Mouse (Mus musculus) frontal cortex, postnatal 25 days (tissue): Measurements from ENCODE around the gene Smg6.

ENCODE experiments used
- DNase-seq, 2 experiments: peaks; one replicate each; pipeline ENCODE4 v3.0.0; 2022; ENCODE audit warnings: low spot score in 2 of 2

Smg6 gene

DNA sequence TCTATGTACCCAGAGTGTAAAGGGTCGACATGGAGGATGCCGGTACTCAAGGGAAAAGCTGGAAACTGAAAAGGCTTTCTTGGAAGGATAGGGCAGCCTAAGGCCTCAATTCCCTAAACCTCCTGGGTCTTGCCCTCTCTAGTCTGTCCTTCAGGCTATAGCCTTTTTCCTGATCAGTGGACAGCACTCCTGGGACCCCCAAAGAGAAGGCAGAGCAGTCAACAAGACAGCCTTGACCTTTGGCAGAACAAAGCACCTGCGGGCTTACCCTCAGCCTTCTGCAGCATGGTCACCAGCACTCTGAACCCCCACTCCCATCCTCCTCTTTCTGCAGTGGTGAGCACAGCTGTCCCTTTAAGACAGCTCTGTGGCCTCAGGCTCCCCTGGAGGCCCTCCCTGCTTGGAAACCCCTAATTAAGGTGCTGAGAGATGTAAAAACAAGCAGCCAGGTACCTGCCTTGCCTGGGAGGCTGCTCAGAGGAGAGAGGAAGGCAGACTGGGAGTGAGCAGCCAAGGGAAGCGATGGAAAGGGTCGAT lies 265.4 kb downstream of the Smg6 start, which contains the start of gene Dph1:
Gene Dph1 (minus strand): TSS at position 337 of the 537 bp plus-strand sequence.
- DNase-seq: no peak

DNA sequence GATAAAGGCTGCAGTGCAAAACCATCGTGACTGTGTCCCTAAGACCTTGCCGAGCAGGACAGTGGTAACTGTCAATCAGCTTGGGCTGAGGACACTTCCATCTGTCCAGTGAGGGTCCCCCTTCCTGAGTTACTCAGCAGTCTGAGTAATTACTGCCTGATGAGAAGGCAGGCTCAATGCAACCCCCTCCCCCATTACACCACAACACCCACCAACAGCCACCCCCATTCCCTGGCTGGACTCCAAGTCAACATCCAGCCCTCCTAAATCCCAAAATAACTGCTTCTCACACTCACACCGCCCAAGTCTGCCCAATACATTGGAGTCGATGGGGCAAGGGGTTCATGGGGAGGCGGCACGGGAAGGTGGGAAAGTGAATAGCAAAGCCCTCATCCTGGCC lies 266.2 kb downstream of the Smg6 start:
- DNase-seq: no peak

GRCm38 (mm10) chr11:75192336-75193214 lies 267.0 kb downstream of the Smg6 start:
- DNase-seq: no peak

- no peak for DNase-seq
These were observed 267.8 kb downstream of the Smg6 start, which contains the start of gene Rtn4rl1 for GRCm38 (mm10) chr11:75193256-75194071. TSS of gene Rtn4rl1 (plus strand) at chr11:75193783.

- DNase-seq: no peak
These were observed 268.7 kb downstream of the Smg6 start for GRCm38 (mm10) chr11:75194121-75194849.

- DNase-seq: no peak
These were observed 269.3 kb downstream of the Smg6 start for GRCm38 (mm10) chr11:75194850-75195461.

GRCm38 (mm10) chr11:75196131-75196530 lies 270.5 kb downstream of the Smg6 start:
- DNase-seq: no peak

- DNase-seq: no peak
These were observed 272.3 kb downstream of the Smg6 start for GRCm38 (mm10) chr11:75197956-75198355.

- no peak for DNase-seq
These were observed 273.2 kb downstream of the Smg6 start for GRCm38 (mm10) chr11:75198792-75199191.

- DNase-seq: no peak
These were observed 274.3 kb downstream of the Smg6 start for GRCm38 (mm10) chr11:75199951-75200350.

DNA sequence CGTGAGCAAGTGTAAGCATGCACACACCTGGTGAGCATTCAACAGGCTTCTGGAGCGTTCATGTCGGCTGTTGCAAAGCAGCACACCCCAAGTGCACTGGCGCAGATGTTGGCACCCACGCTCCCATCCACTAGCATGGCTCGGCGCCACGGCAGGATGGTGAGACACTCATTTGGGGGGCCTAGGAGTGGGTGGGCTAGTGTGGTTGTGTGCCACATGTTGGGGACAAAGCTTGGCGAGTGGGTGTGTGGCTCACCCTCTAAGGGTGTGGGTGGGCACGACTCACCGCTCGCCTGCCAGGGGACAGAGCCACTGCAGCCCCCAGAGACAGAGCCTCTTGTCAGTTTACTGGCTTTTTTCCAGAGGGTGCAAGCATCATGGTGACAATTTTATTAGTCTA lies 275.3 kb downstream of the Smg6 start:
- DNase-seq: no peak

- DNase-seq: no peak
These were observed 276.1 kb downstream of the Smg6 start for GRCm38 (mm10) chr11:75201721-75202120.

DNA sequence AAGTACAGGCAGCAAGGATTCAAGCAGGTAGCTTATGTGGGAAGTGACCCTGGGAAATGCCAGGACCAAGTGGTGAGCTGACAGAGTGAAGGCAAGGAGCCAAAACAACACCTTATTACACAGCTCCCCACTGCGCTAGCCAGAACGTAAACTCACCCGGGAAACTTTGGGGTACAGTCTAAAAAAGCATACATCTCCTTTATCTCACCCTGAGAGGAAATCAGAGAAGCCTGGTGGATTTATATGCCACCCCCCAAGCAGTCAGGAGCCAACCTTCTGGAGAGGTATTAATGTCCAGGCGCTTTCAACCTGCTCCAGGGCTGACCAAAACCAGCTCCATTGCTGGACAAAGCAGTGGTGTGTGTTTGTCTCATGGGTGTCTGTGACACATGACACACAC lies 278.3 kb downstream of the Smg6 start:
- no peak for DNase-seq

DNA sequence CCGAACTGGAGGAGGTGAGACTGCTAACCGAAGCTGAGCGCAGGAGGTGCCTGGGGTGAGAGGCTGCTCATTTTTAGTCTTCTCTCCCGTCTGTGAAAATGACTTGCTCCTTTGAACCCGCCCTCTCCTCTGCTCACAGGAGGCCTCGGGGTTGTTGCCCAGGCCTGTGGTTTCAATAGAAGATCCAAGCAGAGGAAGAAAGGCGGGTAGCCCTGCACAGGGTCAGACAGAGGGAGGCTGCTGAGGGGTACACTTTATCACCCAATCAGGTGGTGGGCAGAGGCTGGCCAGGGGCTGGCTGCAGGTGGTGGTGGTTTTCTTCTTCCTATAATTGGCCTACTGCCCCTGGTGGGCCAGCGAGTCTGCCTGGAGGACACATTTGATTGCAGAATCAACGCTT lies 278.8 kb downstream of the Smg6 start:
- no peak for DNase-seq

GRCm38 (mm10) chr11:75206347-75206746 lies 280.7 kb downstream of the Smg6 start:
- no peak for DNase-seq

GRCm38 (mm10) chr11:75209363-75209762 lies 283.7 kb downstream of the Smg6 start:
- DNase-seq: no peak

DNA sequence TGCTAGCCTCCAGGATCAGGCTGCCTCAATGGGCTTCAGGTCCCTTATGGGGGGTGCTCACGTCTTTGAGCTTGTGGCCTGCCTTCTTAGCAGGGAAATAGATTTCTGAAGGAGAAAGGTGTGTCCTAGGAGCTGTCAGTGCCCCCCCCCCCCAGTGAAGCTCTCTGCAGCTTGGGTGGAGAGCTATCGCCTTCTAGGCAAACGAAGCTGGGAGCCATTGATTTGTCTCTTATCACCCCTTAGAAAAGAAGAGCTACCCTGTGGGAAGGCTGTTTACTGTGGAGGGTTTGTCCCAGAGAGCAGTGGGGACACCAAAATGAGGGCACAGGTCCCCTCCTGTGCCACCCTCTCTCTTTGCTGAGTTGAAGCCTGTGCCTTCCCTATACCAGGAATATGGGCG lies 284.5 kb downstream of the Smg6 start:
- DNase-seq: no peak

GRCm38 (mm10) chr11:75210755-75211154 lies 285.1 kb downstream of the Smg6 start:
- no peak for DNase-seq

GRCm38 (mm10) chr11:75212031-75212667 lies 286.5 kb downstream of the Smg6 start:
- DNase-seq: no peak

DNA sequence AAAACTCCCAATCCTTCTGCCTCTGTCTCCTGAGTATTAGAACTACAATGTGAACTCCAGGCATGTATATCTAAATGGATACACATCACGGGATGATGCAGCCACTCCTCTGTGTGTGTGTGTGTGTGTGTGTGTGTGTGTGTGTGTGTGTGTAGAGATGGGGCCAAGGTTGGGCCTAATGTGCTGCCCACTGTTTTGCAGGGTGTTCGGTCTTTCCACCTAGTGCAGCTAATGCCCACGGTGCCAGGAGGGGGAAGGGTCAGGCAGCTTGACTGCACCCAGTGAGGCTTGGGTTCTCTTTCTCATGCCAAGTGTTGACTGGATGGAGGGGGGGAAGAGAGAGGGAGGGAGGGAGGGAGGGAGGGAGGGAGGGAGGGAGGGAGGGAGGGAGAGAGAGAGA lies 287.3 kb downstream of the Smg6 start:
- DNase-seq: no peak
